Mouse (Mus musculus) midbrain, embryonic 15.5 days (tissue): ENCODE results near the gene Tbc1d22a. TPM values are rescaled to one million over a fixed set of nuclear protein-coding genes. Genes with fewer than 3 reads are reported as not detected.
"Not testable (repeated sequence)": the region's sequence is repeated elsewhere in the genome, so short reads cannot be mapped to it uniquely, and the experiment has no call there.

ENCODE experiments used
- ATAC-seq: fragments of 200-750 bp; cut with Nextera tagmentation; replicated peaks from 2 replicates; pipeline ENCODE4 v1.8.0; 2017; ENCODE audit warnings: moderate TSS enrichment
- H3K27ac ChIP-seq: fragments of 300-500 bp; sonication (generic); 2 replicates; pipeline ENCODE4 v1.5.1; 2015; ENCODE audit warnings: mild to moderate bottlenecking, inconsistent platforms
- H3K27me3 ChIP-seq: fragments of 300-500 bp; sonication (generic); replicated peaks from 2 replicates; pipeline ENCODE4 v1.6.1; 2015; ENCODE audit warnings: inconsistent platforms
- H3K36me3 ChIP-seq: fragments of 300-500 bp; sonication (generic); replicated peaks from 2 replicates; pipeline ENCODE4 v1.6.1; 2015; ENCODE audit warnings: inconsistent platforms
- H3K4me1 ChIP-seq: fragments of 300-500 bp; sonication (generic); 2 replicates; pipeline ENCODE4 v1.6.1; 2015; ENCODE audit warnings: inconsistent platforms
- H3K4me2 ChIP-seq: fragments of 300-500 bp; sonication (generic); 2 replicates; pipeline ENCODE4 v1.6.1; 2015; ENCODE audit warnings: inconsistent platforms, mild to moderate bottlenecking, moderate library complexity
- H3K4me3 ChIP-seq: fragments of 300-500 bp; sonication (generic); 2 replicates; pipeline ENCODE4 v1.5.1; 2015; ENCODE audit warnings: mild to moderate bottlenecking, inconsistent platforms
- H3K9ac ChIP-seq: fragments of 300-500 bp; sonication (generic); 2 replicates; pipeline ENCODE4 v1.6.1; 2015; ENCODE audit warnings: mild to moderate bottlenecking, inconsistent platforms
- H3K9me3 ChIP-seq: fragments of 300-500 bp; sonication (generic); 2 replicates; pipeline ENCODE4 v1.6.1; 2016; ENCODE audit warnings: inconsistent platforms
- WGBS: fragments of 180-500 bp; shearing (Covaris S2); methylation state at CpG from one replicate; pipeline ENCODE4 v1.1.7; 2015; ENCODE audit warnings: mixed read lengths; 5-methylcytosine and 5-hydroxymethylcytosine counted together
- polyA plus RNA-seq: library from polyadenylated mRNA; unstranded; fragments of >200 nt; fragmentation: Nextera tagmentation; extraction: Ambion mirVana; gene quantifications from 2 replicates; pipeline ENCODE4 v1.2.1, GENCODE M21; 2015

The Tbc1d22a gene
- polyA plus RNA-seq, 1 experiment from 2014 or later = 14.3 TPM

- no peak for ATAC-seq
- Histone ChIP-seq H3K9me3 (no peaks in the 10 kb centered on the region), H3K4me1 (peaks cover 25% of the 10 kb centered on the region), H3K9ac (no peak overlapping the region), H3K36me3 (no peaks in the 10 kb centered on the region), H3K27ac (no peak overlapping the region), H3K4me3 (no peak overlapping the region), H3K4me2 (no peak overlapping the region), H3K27me3 (no peaks in the 10 kb centered on the region)
- WGBS = 47% methylated on average over 16 of the region's 16 CpGs
Observed at GRCm38 (mm10) chr15:86173136-86173985, 40.9 kb upstream of the Tbc1d22a start.

- no peak overlapping the region for H3K27ac ChIP-seq
- no peak overlapping the region for H3K9ac ChIP-seq
- H3K4me1 ChIP-seq = peaks cover 15% of the 10 kb centered on the region
- H3K4me2 ChIP-seq = no peak overlapping the region
- no peak for ATAC-seq
- 84% methylated on average over 3 of the region's 3 CpGs for WGBS
- H3K9me3 ChIP-seq = no peaks in the 10 kb centered on the region
- no peak overlapping the region for H3K4me3 ChIP-seq
- H3K36me3 ChIP-seq = no peaks in the 10 kb centered on the region
- no peaks in the 10 kb centered on the region for H3K27me3 ChIP-seq
Observed at GRCm38 (mm10) chr15:86175253-86176050, 38.8 kb upstream of the Tbc1d22a start.

- WGBS = 90% methylated on average over 10 of the region's 10 CpGs
- no peaks in the 10 kb centered on the region for H3K9me3 ChIP-seq
- no peak overlapping the region for H3K27ac ChIP-seq
- no peaks in the 10 kb centered on the region for H3K36me3 ChIP-seq
- no peaks in the 10 kb centered on the region for H3K27me3 ChIP-seq
- H3K9ac ChIP-seq = no peak overlapping the region
- no peak overlapping the region for H3K4me2 ChIP-seq
- H3K4me3 ChIP-seq = no peak overlapping the region
- ATAC-seq = no peak
- peaks cover 15% of the 10 kb centered on the region for H3K4me1 ChIP-seq
Observed at GRCm38 (mm10) chr15:86176166-86176565, 38.1 kb upstream of the Tbc1d22a start.

GRCm38 (mm10) chr15:86176771-86177702 is 37.2 kb upstream of the Tbc1d22a start:
- H3K4me1 ChIP-seq = peaks cover 21% of the 10 kb centered on the region
- H3K9me3 ChIP-seq = no peaks in the 10 kb centered on the region
- H3K9ac ChIP-seq = no peak overlapping the region
- H3K27me3 ChIP-seq = no peaks in the 10 kb centered on the region
- H3K4me3 ChIP-seq = no peak overlapping the region
- ATAC-seq = no peak
- WGBS = 84% methylated on average over 22 of the region's 22 CpGs
- H3K27ac ChIP-seq = no peak overlapping the region
- H3K4me2 ChIP-seq = no peak overlapping the region
- no peaks in the 10 kb centered on the region for H3K36me3 ChIP-seq

- ATAC-seq, H3K4me2 ChIP-seq, H3K9me3 ChIP-seq, H3K9ac ChIP-seq, H3K27me3 ChIP-seq, H3K36me3 ChIP-seq, H3K4me3 ChIP-seq, H3K27ac ChIP-seq: not testable (repeated sequence)
- peaks cover 28% of the 10 kb centered on the region for H3K4me1 ChIP-seq
- 94% methylated on average over 2 of the region's 2 CpGs for WGBS
Observed at GRCm38 (mm10) chr15:86177703-86178251, 36.5 kb upstream of the Tbc1d22a start.

- Histone ChIP-seq H3K4me3 (no peak overlapping the region), H3K27me3 (no peaks in the 10 kb centered on the region), H3K9me3 (no peaks in the 10 kb centered on the region), H3K27ac (no peak overlapping the region), H3K9ac (no peak overlapping the region), H3K4me1 (peaks cover 25% of the 10 kb centered on the region), H3K36me3 (no peaks in the 10 kb centered on the region), H3K4me2 (no peak overlapping the region)
- no peak for ATAC-seq
- WGBS = 93% methylated on average over 6 of the region's 6 CpGs
Observed at GRCm38 (mm10) chr15:86178594-86178993, 35.7 kb upstream of the Tbc1d22a start.

- Histone ChIP-seq H3K36me3 (no peaks in the 10 kb centered on the region), H3K9ac (no peak overlapping the region), H3K9me3 (no peaks in the 10 kb centered on the region), H3K4me1 (peaks cover 32% of the 10 kb centered on the region), H3K27ac (no peak overlapping the region), H3K27me3 (no peaks in the 10 kb centered on the region), H3K4me2 (no peak overlapping the region), H3K4me3 (no peak overlapping the region)
- ATAC-seq = no peak
- WGBS = 85% methylated on average over 4 of the region's 4 CpGs
Observed at GRCm38 (mm10) chr15:86180427-86180826, 33.8 kb upstream of the Tbc1d22a start.

- H3K9ac ChIP-seq, H3K4me2 ChIP-seq, H3K27ac ChIP-seq, H3K4me3 ChIP-seq, H3K9me3 ChIP-seq, H3K27me3 ChIP-seq, H3K36me3 ChIP-seq, ATAC-seq: not testable (repeated sequence)
- 95% methylated on average over 3 of the region's 3 CpGs for WGBS
- peaks cover 38% of the 10 kb centered on the region for H3K4me1 ChIP-seq
Observed at GRCm38 (mm10) chr15:86181321-86181720, 32.9 kb upstream of the Tbc1d22a start.

- WGBS = 38% methylated on average over 11 of the region's 11 CpGs
- Histone ChIP-seq H3K4me3 (no peak overlapping the region), H3K4me1 (peaks cover 43% of the 10 kb centered on the region), H3K9ac (no peak overlapping the region), H3K4me2 (no peak overlapping the region), H3K27ac (peak overlapping the region; percentile 47; the same call in 1 of the 2 replicates), H3K9me3 (no peaks in the 10 kb centered on the region), H3K36me3 (no peaks in the 10 kb centered on the region), H3K27me3 (no peaks in the 10 kb centered on the region)
- ATAC-seq = no peak
Observed at GRCm38 (mm10) chr15:86181941-86182439, 32.3 kb upstream of the Tbc1d22a start.

GRCm38 (mm10) chr15:86182646-86183045 is 31.6 kb upstream of the Tbc1d22a start:
- WGBS = 54% methylated on average over 13 of the region's 13 CpGs
- H3K27me3 ChIP-seq = no peaks in the 10 kb centered on the region
- no peak for ATAC-seq
- no peak overlapping the region for H3K9ac ChIP-seq
- H3K27ac ChIP-seq = no peak overlapping the region
- no peaks in the 10 kb centered on the region for H3K36me3 ChIP-seq
- H3K4me1 ChIP-seq = peaks cover 43% of the 10 kb centered on the region
- no peaks in the 10 kb centered on the region for H3K9me3 ChIP-seq
- no peak overlapping the region for H3K4me3 ChIP-seq
- no peak overlapping the region for H3K4me2 ChIP-seq

- Histone ChIP-seq H3K9ac (no peak overlapping the region), H3K4me2 (no peak overlapping the region), H3K27me3 (no peaks in the 10 kb centered on the region), H3K9me3 (no peaks in the 10 kb centered on the region), H3K4me3 (no peak overlapping the region), H3K36me3 (no peaks in the 10 kb centered on the region), H3K27ac (no peak overlapping the region), H3K4me1 (peaks cover 48% of the 10 kb centered on the region)
- ATAC-seq = no peak
- 95% methylated on average over 8 of the region's 8 CpGs for WGBS
Observed at GRCm38 (mm10) chr15:86183484-86183883, 30.8 kb upstream of the Tbc1d22a start.
